Mouse (Mus musculus): ENCODE measurements around the gene C6. TPM values are rescaled to one million over a fixed set of nuclear protein-coding genes. Genes with fewer than 3 reads are reported as not detected.

C6 gene
- polyA plus RNA-seq (2021; fragmentation: Nextera tagmentation) = not detected in 2 replicates
- long read RNA-seq, experiment 1 = 0 reads
- long read RNA-seq, experiment 2 = 0 reads

DNA sequence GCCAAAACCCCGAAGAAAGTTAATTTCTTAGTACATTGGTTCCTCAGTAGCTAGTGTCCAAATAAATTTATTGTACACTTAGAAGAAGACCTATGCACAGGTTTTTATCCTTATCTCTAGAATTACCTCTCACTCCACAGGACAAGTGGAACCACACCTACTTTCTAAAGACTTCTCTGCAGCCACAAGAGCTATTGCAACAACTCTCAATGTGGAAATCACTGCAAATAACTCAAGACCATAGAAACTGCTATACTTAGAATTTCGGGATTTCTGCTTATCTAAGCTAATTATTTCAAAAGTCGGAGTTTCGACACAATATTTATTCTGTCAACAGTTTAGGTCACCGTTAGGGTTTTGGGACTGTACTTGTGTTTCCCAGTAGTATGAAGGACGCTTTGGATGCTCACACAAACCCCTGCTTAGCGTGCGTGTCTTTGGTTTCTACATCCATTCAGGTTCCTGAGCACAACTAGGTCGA, at the start of gene C6:
Gene C6, plus strand, starts transcription at position 346 of the 481 bp plus-strand sequence.

Other genes starting within 250 kb of the C6 start
- gene Mroh2b, start 171.6 kb downstream of the C6 start, polyA plus RNA-seq (2021; fragmentation: Nextera tagmentation) = not detected in 2 replicates